Mouse (Mus musculus) lung, embryonic 16.5 days (tissue): ENCODE results near the gene Zdhhc7. TPM values are rescaled to one million over a fixed set of nuclear protein-coding genes. Genes with fewer than 3 reads are reported as not detected.

Experiments
- ATAC-seq: fragments of 200-750 bp; cut with Nextera tagmentation; 2 replicates; pipeline ENCODE4 v1.8.0; 2017; ENCODE audit warnings: low read depth, mild to moderate bottlenecking, moderate library complexity
- H3K27ac ChIP-seq: fragments of 300-500 bp; sonication (generic); 2 replicates; pipeline ENCODE4 v1.5.1; 2014; ENCODE audit warnings: mild to moderate bottlenecking, control low read depth, low read length
- H3K27me3 ChIP-seq: fragments of 300-500 bp; sonication (generic); 2 replicates; pipeline ENCODE4 v1.6.1; 2014; ENCODE audit warnings: low read depth, low read length, mixed read lengths; ENCODE audit not compliant: control insufficient read depth, insufficient read depth
- H3K36me3 ChIP-seq: fragments of 300-500 bp; sonication (generic); 2 replicates; pipeline ENCODE4 v1.6.1; 2014; ENCODE audit warnings: low read length; ENCODE audit not compliant: control insufficient read depth, insufficient read depth
- H3K4me1 ChIP-seq: fragments of 300-500 bp; sonication (generic); replicated peaks from 2 replicates; pipeline ENCODE4 v1.6.1; 2014; ENCODE audit warnings: low read length, mixed read lengths; ENCODE audit not compliant: control insufficient read depth, insufficient read depth
- H3K4me2 ChIP-seq: fragments of 300-500 bp; sonication (generic); 2 replicates; pipeline ENCODE4 v1.6.1; 2014; ENCODE audit warnings: low read depth, low read length, control low read depth
- H3K4me3 ChIP-seq: fragments of 300-500 bp; sonication (generic); 2 replicates; pipeline ENCODE4 v1.5.1; 2014; ENCODE audit warnings: mild to moderate bottlenecking, low read length, control low read depth
- H3K9ac ChIP-seq: fragments of 300-500 bp; sonication (generic); 2 replicates; pipeline ENCODE4 v1.6.1; 2014; ENCODE audit warnings: low read length, control low read depth
- H3K9me3 ChIP-seq: fragments of 300-500 bp; sonication (generic); 2 replicates; pipeline ENCODE4 v1.6.1; 2016; ENCODE audit warnings: low read length; ENCODE audit not compliant: control insufficient read depth
- WGBS: fragments of 180-500 bp; shearing (Covaris S2); extraction: QIAGEN DNeasy Blood & Tissue Kit; methylation state at CpG from one replicate; pipeline ENCODE4 v1.1.7; 2014; 5-methylcytosine and 5-hydroxymethylcytosine counted together
- polyA plus RNA-seq: library from polyadenylated mRNA; unstranded; fragments of >200 nt; fragmentation: Nextera tagmentation; extraction: Ambion mirVana; gene quantifications from 2 replicates; pipeline ENCODE4 v1.2.1, GENCODE M21; 2015

Gene Zdhhc7
- polyA plus RNA-seq, 1 experiment from 2014 or later, result 35.3 TPM

- Histone ChIP-seq H3K9ac (no peak overlapping the region), H3K9me3 (no peaks in the 10 kb centered on the region), H3K4me1 (peaks cover 6% of the 10 kb centered on the region; the same call in 1 of the 2 replicates), H3K27ac (no peak overlapping the region), H3K27me3 (peaks cover 16% of the 10 kb centered on the region), H3K4me3 (no peak overlapping the region), H3K36me3 (no peaks in the 10 kb centered on the region), H3K4me2 (no peak overlapping the region)
- ATAC-seq, result no peak
- 82% methylated on average over 7 of the region's 7 CpGs for WGBS
Observed at GRCm38 (mm10) chr8:120135687-120136086, 34.4 kb upstream of the Zdhhc7 start.

- no peak overlapping the region for H3K4me2 ChIP-seq
- no peak overlapping the region for H3K27ac ChIP-seq
- H3K9me3 ChIP-seq, result no peaks in the 10 kb centered on the region
- 72% methylated on average over 7 of the region's 7 CpGs for WGBS
- no peak overlapping the region for H3K9ac ChIP-seq
- H3K27me3 ChIP-seq, result peaks cover 6% of the 10 kb centered on the region
- no peaks in the 10 kb centered on the region for H3K36me3 ChIP-seq
- H3K4me1 ChIP-seq, result peaks cover 3% of the 10 kb centered on the region; the same call in 1 of the 2 replicates
- no peak overlapping the region for H3K4me3 ChIP-seq
- no peak for ATAC-seq
Observed at GRCm38 (mm10) chr8:120133169-120133568, 31.9 kb upstream of the Zdhhc7 start.

- Histone ChIP-seq H3K36me3 (no peaks in the 10 kb centered on the region), H3K9ac (no peak overlapping the region), H3K4me1 (peaks cover 8% of the 10 kb centered on the region; the same call in 1 of the 2 replicates), H3K27ac (no peak overlapping the region), H3K27me3 (no peaks in the 10 kb centered on the region), H3K4me3 (no peak overlapping the region), H3K9me3 (no peaks in the 10 kb centered on the region), H3K4me2 (no peak overlapping the region)
- 76% methylated on average over 8 of the region's 8 CpGs for WGBS
- no peak for ATAC-seq
Observed at GRCm38 (mm10) chr8:120131158-120131557, 29.9 kb upstream of the Zdhhc7 start.

GRCm38 (mm10) chr8:120129547-120129946 lies 28.3 kb upstream of the Zdhhc7 start:
- WGBS, result 67% methylated on average over 4 of the region's 4 CpGs
- H3K36me3 ChIP-seq, result no peaks in the 10 kb centered on the region
- no peak for ATAC-seq
- H3K27me3 ChIP-seq, result no peaks in the 10 kb centered on the region
- H3K4me3 ChIP-seq, result no peak overlapping the region
- H3K9ac ChIP-seq, result no peak overlapping the region
- H3K4me1 ChIP-seq, result peaks cover 13% of the 10 kb centered on the region
- H3K27ac ChIP-seq, result no peak overlapping the region
- no peaks in the 10 kb centered on the region for H3K9me3 ChIP-seq
- H3K4me2 ChIP-seq, result no peak overlapping the region

- peak overlapping the region; percentile 5; the same call in 1 of the 2 replicates for H3K4me2 ChIP-seq
- peak overlapping the region; percentile 80 for H3K27ac ChIP-seq
- H3K9me3 ChIP-seq, result no peaks in the 10 kb centered on the region
- H3K4me1 ChIP-seq, result peaks cover 13% of the 10 kb centered on the region
- H3K4me3 ChIP-seq, result no peak overlapping the region
- H3K36me3 ChIP-seq, result no peaks in the 10 kb centered on the region
- peak; percentile 81 for ATAC-seq
- no peaks in the 10 kb centered on the region for H3K27me3 ChIP-seq
- H3K9ac ChIP-seq, result no peak overlapping the region
- whole genome bisulfite sequencing, result 16% methylated on average over 14 of the region's 14 CpGs
Observed at GRCm38 (mm10) chr8:120126357-120127161, 25.3 kb upstream of the Zdhhc7 start.

GRCm38 (mm10) chr8:120124836-120125389 lies 23.6 kb upstream of the Zdhhc7 start:
- H3K9me3 ChIP-seq, result no peaks in the 10 kb centered on the region
- H3K4me3 ChIP-seq, result no peak overlapping the region
- no peak overlapping the region for H3K4me2 ChIP-seq
- H3K27ac ChIP-seq, result peak overlapping the region; percentile 47
- no peak for ATAC-seq
- no peaks in the 10 kb centered on the region for H3K27me3 ChIP-seq
- H3K36me3 ChIP-seq, result no peaks in the 10 kb centered on the region
- H3K9ac ChIP-seq, result no peak overlapping the region
- WGBS, result 52% methylated on average over 7 of the region's 7 CpGs
- H3K4me1 ChIP-seq, result peaks cover 13% of the 10 kb centered on the region

- no peak for ATAC-seq
- H3K4me2 ChIP-seq, result no peak overlapping the region
- peak overlapping the region; percentile 47 for H3K27ac ChIP-seq
- H3K9me3 ChIP-seq, result no peaks in the 10 kb centered on the region
- H3K4me3 ChIP-seq, result no peak overlapping the region
- no peaks in the 10 kb centered on the region for H3K27me3 ChIP-seq
- peaks cover 11% of the 10 kb centered on the region for H3K4me1 ChIP-seq
- H3K36me3 ChIP-seq, result no peaks in the 10 kb centered on the region
- 21% methylated on average over 6 of the region's 6 CpGs for WGBS
- H3K9ac ChIP-seq, result no peak overlapping the region; the same call in 1 of the 2 replicates
Observed at GRCm38 (mm10) chr8:120124261-120124660, 23.0 kb upstream of the Zdhhc7 start.

GRCm38 (mm10) chr8:120120951-120121350 lies 19.7 kb upstream of the Zdhhc7 start:
- peaks cover 7% of the 10 kb centered on the region for H3K4me1 ChIP-seq
- 54% methylated on average over 5 of the region's 5 CpGs for WGBS
- peaks cover 5% of the 10 kb centered on the region for H3K27me3 ChIP-seq
- no peak overlapping the region for H3K4me3 ChIP-seq
- H3K4me2 ChIP-seq, result no peak overlapping the region
- no peak overlapping the region for H3K9ac ChIP-seq
- no peaks in the 10 kb centered on the region for H3K9me3 ChIP-seq
- no peak overlapping the region for H3K27ac ChIP-seq
- no peaks in the 10 kb centered on the region for H3K36me3 ChIP-seq
- no peak for ATAC-seq

- Histone ChIP-seq H3K4me3 (no peak overlapping the region), H3K27me3 (peaks cover 16% of the 10 kb centered on the region), H3K36me3 (no peaks in the 10 kb centered on the region), H3K4me1 (peaks cover 2% of the 10 kb centered on the region; the same call in 1 of the 2 replicates), H3K9me3 (no peaks in the 10 kb centered on the region), H3K4me2 (no peak overlapping the region), H3K27ac (no peak overlapping the region), H3K9ac (no peak overlapping the region)
- ATAC-seq, result no peak
- 69% methylated on average over 6 of the region's 6 CpGs for WGBS
Observed at GRCm38 (mm10) chr8:120119931-120120330, 18.6 kb upstream of the Zdhhc7 start.
